Mouse (Mus musculus) bone marrow macrophage, adult 2 months (primary cell): Measurements from ENCODE around the gene Zscan26. TPM values are rescaled to one million over a fixed set of nuclear protein-coding genes. Genes with fewer than 3 reads are reported as not detected.
"Not testable (repeated sequence)": the region's sequence is repeated elsewhere in the genome, so short reads cannot be mapped to it uniquely, and the experiment has no call there.

Source experiments
- H3K27ac ChIP-seq: 2 replicates; pipeline ENCODE4 v1.5.1; 2012; ENCODE audit warnings: low read depth, low read length; ENCODE audit not compliant: insufficient read depth
- H3K4me1 ChIP-seq: 2 replicates; pipeline ENCODE4 v1.6.1; 2012; ENCODE audit warnings: low read length; ENCODE audit not compliant: control insufficient read depth, insufficient read depth
- H3K4me3 ChIP-seq: 2 replicates; pipeline ENCODE4 v1.5.1; 2012; ENCODE audit warnings: mild to moderate bottlenecking, low read length, moderate library complexity; ENCODE audit not compliant: insufficient read depth
- CTCF ChIP-seq: IDR thresholded peaks from 2 replicates; pipeline ENCODE4 v1.5.1; 2012; ENCODE audit warnings: low read depth, mild to moderate bottlenecking, low read length, moderate library complexity
- POLR2A ChIP-seq: IDR thresholded peaks from 2 replicates; pipeline ENCODE4 v1.6.1; 2012; ENCODE audit warnings: mild to moderate bottlenecking, low read depth, low read length, borderline replicate concordance
- polyA plus RNA-seq: library from polyadenylated mRNA; stranded (reverse); fragments of >200 nt; gene quantifications from 2 replicates; pipeline ENCODE4 v1.2.4, GENCODE M21; 2012; ENCODE audit not compliant: missing spikeins, insufficient read depth, insufficient read length

Gene Zscan26
- 44.4 and 50.9 TPM in 2 replicates for polyA plus RNA-seq

DNA sequence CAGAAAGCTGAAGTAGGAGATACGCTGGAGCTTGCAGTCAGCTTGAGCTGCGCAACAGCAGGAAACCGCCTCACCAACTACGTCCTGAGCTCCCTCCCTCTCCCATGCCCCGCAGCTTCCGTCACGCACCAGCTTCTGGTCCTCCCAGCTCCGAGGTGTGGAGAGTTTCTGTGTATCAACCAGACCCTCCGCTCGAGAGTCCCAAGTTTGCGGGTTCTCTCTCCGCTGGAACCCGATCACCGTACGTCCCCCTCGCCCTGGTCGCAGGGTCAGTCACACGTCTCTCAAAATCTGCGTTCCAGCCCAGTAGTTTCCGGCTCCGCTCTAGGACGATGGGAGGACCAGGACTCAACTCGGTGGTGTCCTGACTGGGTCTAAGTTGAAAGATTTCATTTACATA is at the start of gene Zscan26:
TSS of gene Zscan26 (minus strand) at position 282 of the 400 bp plus-strand sequence.
- TF ChIP-seq POLR2A (no peak), CTCF (no peak)
- H3K4me1 ChIP-seq: peaks cover 7% of the 10 kb centered on the region; the same call in 1 of the 2 replicates
- H3K4me3 ChIP-seq: peak within 1 kb of the TSS; percentile 67
- H3K27ac ChIP-seq: peak within 1 kb of the TSS; percentile 55

DNA sequence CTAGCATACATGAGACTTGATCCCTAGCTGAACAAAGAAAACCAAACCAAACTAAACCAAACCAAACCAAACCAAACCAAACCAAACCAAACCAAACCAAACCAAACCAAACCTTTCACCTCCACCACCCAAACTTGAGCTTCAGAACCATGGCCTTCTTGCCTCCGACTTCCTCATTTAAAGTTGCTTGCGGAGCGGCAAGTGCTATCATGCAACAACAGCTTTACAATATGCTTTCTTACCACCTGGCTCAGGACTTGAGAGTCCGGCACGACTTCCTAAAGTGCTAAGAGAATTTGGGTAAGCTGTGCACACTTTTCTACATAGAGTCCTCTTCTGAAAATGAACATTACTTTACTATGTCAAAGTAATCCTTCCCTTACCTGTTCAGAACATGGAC is 48.8 kb upstream of the Zscan26 start:
- H3K27ac ChIP-seq: no peak overlapping the region
- TF ChIP-seq CTCF: no peak
- no peak for TF ChIP-seq POLR2A
- no peak overlapping the region for H3K4me3 ChIP-seq
- peaks cover 3% of the 10 kb centered on the region; the same call in 1 of the 2 replicates for H3K4me1 ChIP-seq

DNA sequence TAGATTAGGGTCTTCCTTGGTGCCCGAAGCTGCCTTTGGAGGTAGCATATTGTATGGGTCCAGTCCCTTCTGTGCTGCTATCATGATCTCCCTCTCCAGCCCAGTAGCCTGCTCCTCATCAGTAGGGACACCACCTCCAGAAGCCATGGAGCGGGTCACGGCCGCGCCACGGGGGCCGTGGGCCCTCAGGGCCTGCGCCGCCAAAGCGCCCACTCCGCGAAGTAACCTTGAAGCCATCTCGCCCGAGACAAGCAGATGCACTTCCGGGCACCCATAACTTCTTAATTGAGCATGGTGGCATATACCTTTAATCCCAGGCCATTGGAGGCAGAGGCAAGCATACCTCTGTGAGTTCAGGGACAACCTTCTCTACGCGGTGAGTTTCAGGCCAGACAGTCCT is 47.7 kb upstream of the Zscan26 start, which contains the start of gene Gm11273:
TSS of gene Gm11273 (minus strand) at position 237 of the 400 bp plus-strand sequence.
- H3K4me3 ChIP-seq, H3K4me1 ChIP-seq, H3K27ac ChIP-seq: not testable (repeated sequence)

DNA sequence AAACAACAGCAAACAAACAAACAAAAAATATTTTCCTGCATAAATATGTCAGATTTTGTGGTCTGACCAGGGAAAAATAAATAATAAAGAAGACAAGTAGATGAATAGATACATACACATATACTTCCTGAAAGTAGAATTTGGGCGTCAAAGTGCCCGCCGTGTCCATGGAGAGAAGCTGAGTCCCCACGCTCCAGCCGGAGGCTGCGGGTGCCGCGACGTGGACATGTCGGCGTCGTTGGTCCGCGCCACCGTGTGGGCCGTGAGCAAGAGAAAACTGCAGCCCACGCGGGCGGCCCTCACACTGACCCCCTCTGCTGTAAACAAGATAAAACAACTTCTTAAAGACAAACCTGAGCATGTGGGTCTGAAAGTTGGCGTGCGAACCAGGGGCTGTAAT is 41.5 kb upstream of the Zscan26 start, which contains the start of gene AK157302:
TSS of gene AK157302 (plus strand) at position 144 of the 400 bp plus-strand sequence.
- Histone ChIP-seq H3K4me1 (peaks cover 8% of the 10 kb centered on the region), H3K4me3 (no peak within 1 kb of the TSS), H3K27ac (no peak within 1 kb of the TSS)
- TF ChIP-seq POLR2A: no peak
- TF ChIP-seq CTCF: no peak

DNA sequence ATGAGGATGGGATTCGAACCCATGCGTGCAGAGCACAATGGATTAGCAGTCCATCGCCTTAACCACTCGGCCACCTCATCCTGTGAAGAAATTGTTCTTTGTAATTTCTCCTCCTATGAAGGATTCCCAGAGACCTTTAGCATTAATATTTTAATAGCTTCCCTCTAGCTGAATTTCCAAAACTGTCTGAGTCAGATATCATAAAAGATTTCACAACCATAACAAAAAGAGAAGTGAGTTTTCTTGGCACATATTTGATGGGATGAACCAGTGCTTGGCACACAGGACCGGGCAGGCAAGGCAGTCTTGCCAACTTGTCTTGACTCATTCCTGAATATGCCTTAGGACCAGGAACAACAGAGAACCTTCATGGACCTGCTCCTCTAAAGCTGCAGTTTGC is 39.3 kb upstream of the Zscan26 start:
- TF ChIP-seq POLR2A: no peak
- no peak for TF ChIP-seq CTCF
- Histone ChIP-seq H3K27ac (no peak overlapping the region), H3K4me3 (no peak overlapping the region), H3K4me1 (peaks cover 8% of the 10 kb centered on the region)

DNA sequence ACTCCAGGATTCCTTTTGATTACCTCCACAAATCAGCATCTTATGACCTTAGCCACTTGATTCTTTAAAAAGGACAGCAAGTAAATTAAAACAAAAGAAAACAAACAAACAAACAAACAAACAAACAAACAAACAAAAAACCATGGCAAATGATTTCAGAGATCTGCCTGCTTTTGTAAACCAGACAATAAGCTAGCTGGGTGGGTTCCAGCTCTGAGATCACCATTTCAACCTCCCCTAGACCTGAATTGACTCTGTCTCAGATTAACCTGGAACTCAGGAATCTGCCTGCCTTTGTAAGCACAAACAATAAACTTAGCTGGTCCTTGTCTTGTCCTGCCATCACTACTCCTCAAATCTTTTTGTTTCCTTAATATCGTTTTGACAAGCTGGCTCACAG is 33.4 kb upstream of the Zscan26 start:
- Histone ChIP-seq H3K27ac (no peak overlapping the region), H3K4me1 (no peaks in the 10 kb centered on the region), H3K4me3 (no peak overlapping the region)
- TF ChIP-seq POLR2A (no peak), CTCF (no peak)

DNA sequence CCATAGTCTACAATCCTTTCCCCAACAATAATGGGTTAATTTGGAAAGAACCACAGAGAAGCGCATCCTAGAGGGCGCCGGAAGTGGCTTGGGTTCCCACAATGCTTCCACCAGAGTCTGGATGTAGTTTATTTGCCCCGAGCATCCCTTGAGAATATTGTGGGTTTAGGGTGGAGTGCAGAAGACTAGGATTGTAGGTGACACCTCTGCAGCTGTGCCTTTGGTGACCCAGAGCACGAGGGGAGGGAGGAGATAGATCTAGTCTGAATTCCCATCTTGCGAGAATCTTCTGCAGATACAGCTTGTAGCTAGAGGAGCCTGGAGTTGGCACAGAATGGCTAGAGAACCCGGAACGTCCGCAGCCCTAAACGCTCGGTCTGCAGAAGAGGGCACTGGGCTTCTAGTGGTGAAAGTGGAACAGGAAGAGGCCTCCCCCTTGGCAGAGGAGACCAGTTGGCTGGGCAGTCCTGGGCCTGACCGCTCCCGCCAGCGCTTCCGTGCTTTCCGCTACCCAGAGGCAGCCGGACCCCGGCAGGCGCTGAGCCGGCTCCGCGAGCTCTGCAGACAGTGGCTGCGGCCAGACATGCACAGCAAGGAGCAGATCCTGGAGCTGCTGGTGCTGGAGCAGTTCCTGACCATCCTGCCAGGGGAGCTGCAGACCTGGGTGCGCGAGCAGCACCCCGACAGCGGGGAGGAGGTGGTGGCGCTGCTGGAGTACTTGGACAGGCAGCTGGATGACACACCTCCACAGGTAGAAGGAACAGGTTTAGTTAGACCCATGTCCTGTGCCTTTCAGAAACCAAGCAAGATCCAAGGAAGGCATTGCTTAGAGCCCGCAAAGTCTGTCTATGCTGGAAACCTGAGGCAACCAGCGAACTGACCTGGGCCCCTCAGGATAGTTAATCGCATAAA is 25.5 kb upstream of the Zscan26 start, which contains the start of the genes Zkscan4 and Gm10065:
TSS of gene Zkscan4 (plus strand) at position 149 of the 912 bp plus-strand sequence.
TSS of gene Gm10065 (minus strand) at position 683 of the 912 bp plus-strand sequence.
- Histone ChIP-seq H3K4me3 (peak within 1 kb of the TSS; percentile 66), H3K27ac (peak within 1 kb of the TSS; percentile 57)
- H3K4me1 ChIP-seq: not testable (repeated sequence)
- peak; percentile 17; the same call in 1 of the 2 replicates for TF ChIP-seq CTCF

DNA sequence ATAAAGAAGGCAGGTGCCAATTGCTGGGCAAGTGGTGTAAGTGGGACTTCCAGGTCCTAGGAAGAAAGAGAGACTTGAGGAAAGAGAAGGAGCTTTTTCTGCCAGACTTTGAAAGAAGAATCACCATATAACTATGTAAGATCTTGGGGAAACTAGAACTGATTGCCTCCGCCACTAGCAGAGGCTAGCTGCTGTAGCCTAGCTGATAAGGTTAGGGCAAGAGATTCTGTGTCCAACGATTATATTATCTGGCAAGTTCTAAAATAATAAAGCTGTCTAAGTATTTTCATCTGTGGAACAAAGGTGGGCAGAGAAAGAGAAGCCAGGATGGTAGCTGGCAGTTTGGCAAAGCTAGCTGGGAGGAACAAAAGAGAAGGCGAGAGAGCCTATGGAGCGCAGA is 18.9 kb upstream of the Zscan26 start:
- Histone ChIP-seq H3K27ac (no peak overlapping the region), H3K4me1 (peaks cover 2% of the 10 kb centered on the region), H3K4me3 (no peak overlapping the region)
- TF ChIP-seq POLR2A: no peak
- no peak for TF ChIP-seq CTCF

DNA sequence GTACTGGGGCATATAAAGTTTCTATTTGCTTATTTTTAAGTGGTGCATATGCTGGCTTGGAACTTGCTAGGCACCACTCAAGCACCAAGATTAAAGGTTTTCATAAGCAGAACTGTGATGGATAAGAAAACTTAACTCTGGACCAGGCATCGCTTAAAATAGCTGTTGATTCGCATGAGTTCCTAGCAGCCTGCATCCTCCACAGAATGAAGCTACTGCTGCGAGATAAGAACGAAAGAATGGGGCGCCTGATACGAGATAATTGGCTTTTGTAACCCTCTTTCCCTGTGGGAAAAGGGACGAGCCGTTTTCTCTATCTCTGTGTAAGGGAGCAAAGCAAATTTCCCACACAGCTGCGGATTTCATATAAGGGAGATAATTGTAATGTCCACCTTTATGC is 15.6 kb upstream of the Zscan26 start:
- no peak overlapping the region for H3K4me3 ChIP-seq

DNA sequence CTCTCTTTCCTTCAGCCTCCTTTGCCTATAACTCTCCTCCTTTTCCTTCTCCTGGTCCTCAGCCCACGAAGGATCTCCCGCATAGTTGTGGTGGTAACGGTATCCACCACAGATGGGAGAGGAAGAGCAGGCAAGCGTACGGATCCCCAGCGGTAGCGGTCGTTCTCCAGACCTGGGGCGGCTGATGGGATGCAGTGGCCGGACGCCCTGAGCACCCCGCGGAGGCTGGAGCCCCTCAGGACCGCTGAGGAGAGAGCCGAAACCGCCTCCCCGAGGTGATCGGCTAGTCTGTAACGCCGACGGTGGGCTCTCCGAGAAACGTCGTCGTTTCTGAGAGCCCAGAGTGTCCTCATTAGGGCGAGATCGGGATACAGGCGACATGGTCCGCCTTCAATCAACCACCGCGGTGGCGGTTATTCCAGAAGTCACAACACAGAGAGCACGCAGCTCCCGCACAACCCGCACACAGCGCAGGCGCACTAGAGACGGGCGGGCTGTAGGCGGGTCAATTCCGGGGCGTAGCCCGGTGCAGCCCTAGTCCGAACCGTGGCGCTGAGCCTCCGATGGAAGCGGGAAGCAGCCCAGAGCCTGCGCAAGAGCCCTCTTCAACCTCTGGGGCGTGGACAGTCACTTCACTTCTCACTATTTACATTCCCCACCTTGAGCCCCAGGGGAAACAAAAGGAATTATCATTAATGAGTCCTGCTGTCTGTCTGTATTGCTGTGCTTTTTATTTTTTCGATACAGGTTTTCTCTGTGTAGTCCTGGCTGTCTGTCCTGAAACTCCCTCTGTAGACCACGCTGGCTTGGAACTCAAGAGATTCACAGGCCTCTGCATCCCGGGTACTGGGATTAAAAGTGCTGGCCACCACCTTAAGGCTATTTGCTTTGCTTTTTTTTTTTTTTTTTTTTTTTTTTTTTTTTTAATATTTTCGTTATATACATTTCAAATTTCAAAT is 14.8 kb upstream of the Zscan26 start, which contains the start of gene Nkapl:
TSS of gene Nkapl (minus strand) at position 449 of the 959 bp plus-strand sequence.
- TF ChIP-seq POLR2A: peak; percentile 34; the same call in 1 of the 2 replicates
- no peak for TF ChIP-seq CTCF
- peak within 1 kb of the TSS; percentile 83 for H3K4me3 ChIP-seq
- peaks cover 2% of the 10 kb centered on the region for H3K4me1 ChIP-seq
- no peak within 1 kb of the TSS for H3K27ac ChIP-seq

More for the DNA sequence above, 15.6 kb upstream of the Zscan26 start:
- peaks cover 2% of the 10 kb centered on the region for H3K4me1 ChIP-seq
- no peak for TF ChIP-seq CTCF
- no peak for TF ChIP-seq POLR2A
- H3K27ac ChIP-seq: no peak overlapping the region
